Mouse (Mus musculus) hindbrain, embryonic 16.5 days (tissue): ENCODE results near the gene Usp47. TPM values are rescaled to one million over a fixed set of nuclear protein-coding genes. Genes with fewer than 3 reads are reported as not detected.
"Not testable (repeated sequence)": the region's sequence is repeated elsewhere in the genome, so short reads cannot be mapped to it uniquely, and the experiment has no call there.

ENCODE experiments used
- ATAC-seq: fragments of 200-750 bp; cut with Nextera tagmentation; 2 replicates; pipeline ENCODE4 v1.8.0; 2017; ENCODE audit warnings: moderate TSS enrichment, moderate library complexity
- H3K27ac ChIP-seq: fragments of 300-500 bp; sonication (generic); 2 replicates; pipeline ENCODE4 v1.5.1; 2014; ENCODE audit warnings: low read depth, mild to moderate bottlenecking, control low read depth, low read length, moderate library complexity
- H3K27me3 ChIP-seq: fragments of 300-500 bp; sonication (generic); replicated peaks from 2 replicates; pipeline ENCODE4 v1.6.1; 2014; ENCODE audit warnings: low read length; ENCODE audit not compliant: control insufficient read depth, insufficient read depth
- H3K36me3 ChIP-seq: fragments of 300-500 bp; sonication (generic); 2 replicates; pipeline ENCODE4 v1.6.1; 2014; ENCODE audit warnings: mild to moderate bottlenecking, low read length, moderate library complexity, mixed read lengths; ENCODE audit not compliant: control insufficient read depth, insufficient read depth
- H3K4me1 ChIP-seq: fragments of 300-500 bp; sonication (generic); 2 replicates; pipeline ENCODE4 v1.6.1; 2014; ENCODE audit warnings: low read depth, low read length; ENCODE audit not compliant: control insufficient read depth, insufficient read depth
- H3K4me2 ChIP-seq: fragments of 300-500 bp; sonication (generic); 2 replicates; pipeline ENCODE4 v1.6.1; 2014; ENCODE audit warnings: mild to moderate bottlenecking, low read length, control low read depth, moderate library complexity
- H3K4me3 ChIP-seq: fragments of 300-500 bp; sonication (generic); 2 replicates; pipeline ENCODE4 v1.5.1; 2014; ENCODE audit warnings: mild to moderate bottlenecking, low read length, control low read depth, moderate library complexity
- H3K9ac ChIP-seq: fragments of 300-500 bp; sonication (generic); 2 replicates; pipeline ENCODE4 v1.6.1; 2014; ENCODE audit warnings: low read depth, mild to moderate bottlenecking, control low read depth, low read length, moderate library complexity
- H3K9me3 ChIP-seq: fragments of 300-500 bp; sonication (generic); 2 replicates; pipeline ENCODE4 v1.6.1; 2014; ENCODE audit warnings: mild to moderate bottlenecking, low read length, moderate library complexity; ENCODE audit not compliant: control insufficient read depth
- WGBS: fragments of 180-500 bp; shearing (Covaris S2); extraction: QIAGEN DNeasy Blood & Tissue Kit; methylation state at CpG from one replicate; pipeline ENCODE4 v1.1.7; 2014; 5-methylcytosine and 5-hydroxymethylcytosine counted together
- polyA plus RNA-seq: library from polyadenylated mRNA; unstranded; fragments of >200 nt; fragmentation: Nextera tagmentation; extraction: Ambion mirVana; gene quantifications from 2 replicates; pipeline ENCODE4 v1.2.1, GENCODE M21; 2015

Usp47 gene
- polyA plus RNA-seq, 1 experiment from 2014 or later = 53.3 TPM

DNA sequence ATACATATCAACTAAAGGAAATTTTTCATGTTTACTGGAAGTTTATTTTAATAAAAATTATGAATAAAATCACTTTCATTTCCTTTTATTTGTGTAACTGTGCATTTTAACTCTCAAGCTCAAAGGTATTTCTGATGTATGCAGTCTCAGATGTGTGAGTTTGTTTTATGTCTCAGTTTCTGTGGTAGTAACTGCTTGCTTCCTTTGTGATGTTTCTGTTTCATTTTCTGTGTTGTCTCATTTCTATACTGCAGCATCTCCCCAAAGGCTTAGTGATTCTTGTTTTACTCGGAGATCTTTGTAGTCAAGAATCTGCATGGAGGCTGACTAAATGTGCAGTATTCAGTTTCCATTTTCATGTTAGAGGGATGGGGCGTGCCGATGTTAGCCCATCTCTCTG is 30.4 kb downstream of the Usp47 start:
- H3K4me2 ChIP-seq = no peak overlapping the region
- peaks cover 5% of the 10 kb centered on the region for H3K36me3 ChIP-seq
- H3K4me1 ChIP-seq = no peaks in the 10 kb centered on the region
- no peak for ATAC-seq
- no peak overlapping the region for H3K4me3 ChIP-seq
- H3K9me3 ChIP-seq = no peaks in the 10 kb centered on the region
- H3K27me3 ChIP-seq = no peaks in the 10 kb centered on the region
- no peak overlapping the region for H3K9ac ChIP-seq
- 85% methylated on average over 3 of the region's 3 CpGs for WGBS
- H3K27ac ChIP-seq = no peak overlapping the region

- no peak overlapping the region for H3K4me3 ChIP-seq
- H3K9ac ChIP-seq = no peak overlapping the region
- H3K27ac ChIP-seq = no peak overlapping the region
- H3K4me2 ChIP-seq = no peak overlapping the region
- peaks cover 9% of the 10 kb centered on the region for H3K36me3 ChIP-seq
- no peaks in the 10 kb centered on the region for H3K27me3 ChIP-seq
- no peaks in the 10 kb centered on the region for H3K9me3 ChIP-seq
- no peaks in the 10 kb centered on the region for H3K4me1 ChIP-seq
- WGBS = 86% methylated on average over 8 of the region's 8 CpGs
- ATAC-seq = no peak
Observed at GRCm38 (mm10) chr7:112055901-112056625, 32.8 kb downstream of the Usp47 start.

DNA sequence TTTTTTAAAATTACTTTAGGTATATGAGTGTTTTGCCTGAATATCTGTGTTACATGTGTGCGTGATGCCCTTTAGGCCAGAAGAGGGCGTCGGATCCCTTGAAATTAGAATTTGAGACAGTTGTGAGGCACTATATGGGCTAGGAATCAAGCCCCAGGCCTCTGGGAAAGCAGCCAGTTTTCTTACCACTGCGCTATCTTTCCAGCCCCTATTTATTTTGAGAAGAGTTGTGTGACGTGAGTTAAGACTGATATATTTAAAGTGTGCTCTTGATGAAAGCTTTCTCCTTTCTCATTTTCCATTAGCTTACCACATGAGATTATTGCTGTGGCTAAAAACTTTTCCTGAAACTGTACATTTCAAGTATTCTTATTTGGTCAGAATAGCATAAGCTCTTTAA is 51.6 kb downstream of the Usp47 start:
- H3K9ac ChIP-seq = no peak overlapping the region
- ATAC-seq = no peak
- WGBS = 90% methylated on average over 5 of the region's 5 CpGs

DNA sequence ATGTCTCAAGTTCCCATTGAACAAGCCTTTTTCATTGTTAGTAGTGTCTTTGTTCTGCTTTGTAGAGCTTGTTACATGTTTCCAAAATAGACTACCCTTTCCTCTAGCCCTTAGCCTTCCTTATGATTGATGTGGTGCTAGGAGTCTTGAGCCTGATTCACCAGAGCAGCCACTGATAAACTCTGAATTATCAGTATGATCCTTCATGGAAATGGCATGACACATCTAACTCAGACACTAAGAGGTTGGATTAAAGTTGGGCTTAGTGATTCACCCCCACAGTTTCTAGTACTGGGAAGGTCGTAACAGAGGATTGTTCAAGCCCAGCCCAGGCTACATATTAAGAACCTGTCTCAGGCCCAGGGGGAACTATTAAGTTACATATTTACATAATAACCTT is 59.3 kb downstream of the Usp47 start:
- 89% methylated on average over 1 of the region's 1 CpGs for WGBS
- no peaks in the 10 kb centered on the region for H3K4me1 ChIP-seq
- no peak overlapping the region for H3K9ac ChIP-seq
- H3K4me2 ChIP-seq = no peak overlapping the region
- H3K27ac ChIP-seq = no peak overlapping the region
- peaks cover 19% of the 10 kb centered on the region for H3K36me3 ChIP-seq
- no peaks in the 10 kb centered on the region for H3K9me3 ChIP-seq
- H3K4me3 ChIP-seq = no peak overlapping the region
- no peak for ATAC-seq
- H3K27me3 ChIP-seq = no peaks in the 10 kb centered on the region

More for the DNA sequence above, 51.6 kb downstream of the Usp47 start:
- H3K9me3 ChIP-seq = no peaks in the 10 kb centered on the region
- no peak overlapping the region for H3K27ac ChIP-seq
- no peak overlapping the region for H3K4me2 ChIP-seq
- peaks cover 7% of the 10 kb centered on the region; the same call in 1 of the 2 replicates for H3K36me3 ChIP-seq
- H3K4me1 ChIP-seq = no peaks in the 10 kb centered on the region
- no peaks in the 10 kb centered on the region for H3K27me3 ChIP-seq
- no peak overlapping the region for H3K4me3 ChIP-seq

DNA sequence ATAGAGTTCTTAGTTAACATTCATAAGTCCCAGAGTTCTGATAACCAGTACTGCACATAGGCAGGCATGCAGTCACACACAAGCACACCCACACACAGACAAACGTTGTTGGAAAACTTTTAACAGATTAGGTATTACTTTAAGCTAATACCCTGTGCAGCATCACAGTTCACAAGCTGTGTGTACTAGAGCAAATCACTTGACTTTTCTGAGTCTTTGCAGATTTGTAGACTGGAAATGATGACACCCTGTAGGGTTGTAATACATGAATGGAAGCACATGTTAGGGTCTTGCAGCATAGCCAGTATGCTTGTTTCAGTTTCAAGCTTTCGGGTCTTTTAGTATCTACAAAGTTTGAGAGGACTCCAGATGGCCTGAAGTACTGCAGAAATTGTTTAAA is 60.9 kb downstream of the Usp47 start:
- no peaks in the 10 kb centered on the region for H3K27me3 ChIP-seq
- H3K4me3 ChIP-seq = no peak overlapping the region
- ATAC-seq = no peak
- peaks cover 19% of the 10 kb centered on the region for H3K36me3 ChIP-seq
- WGBS = 97% methylated on average over 2 of the region's 2 CpGs
- no peak overlapping the region for H3K27ac ChIP-seq
- no peaks in the 10 kb centered on the region for H3K4me1 ChIP-seq
- H3K9ac ChIP-seq = no peak overlapping the region
- no peaks in the 10 kb centered on the region for H3K9me3 ChIP-seq
- no peak overlapping the region for H3K4me2 ChIP-seq

- H3K4me1 ChIP-seq = no peaks in the 10 kb centered on the region
- peaks cover 16% of the 10 kb centered on the region for H3K36me3 ChIP-seq
- H3K4me3 ChIP-seq = no peak overlapping the region
- peak; percentile 56 for ATAC-seq
- H3K27me3 ChIP-seq = no peaks in the 10 kb centered on the region
- H3K4me2 ChIP-seq = no peak overlapping the region
- no peak overlapping the region for H3K27ac ChIP-seq
- WGBS = 37% methylated on average over 4 of the region's 4 CpGs
- H3K9ac ChIP-seq = no peak overlapping the region
- no peaks in the 10 kb centered on the region for H3K9me3 ChIP-seq
Observed at GRCm38 (mm10) chr7:112085062-112085461, 61.8 kb downstream of the Usp47 start.

GRCm38 (mm10) chr7:112086186-112086585 is 62.9 kb downstream of the Usp47 start:
- Histone ChIP-seq H3K9ac (no peak overlapping the region), H3K4me3 (no peak overlapping the region), H3K27ac (no peak overlapping the region), H3K36me3 (peaks cover 21% of the 10 kb centered on the region), H3K4me1 (no peaks in the 10 kb centered on the region), H3K27me3 (no peaks in the 10 kb centered on the region), H3K9me3 (no peaks in the 10 kb centered on the region), H3K4me2 (no peak overlapping the region)
- ATAC-seq = no peak
- 97% methylated on average over 2 of the region's 2 CpGs for WGBS

DNA sequence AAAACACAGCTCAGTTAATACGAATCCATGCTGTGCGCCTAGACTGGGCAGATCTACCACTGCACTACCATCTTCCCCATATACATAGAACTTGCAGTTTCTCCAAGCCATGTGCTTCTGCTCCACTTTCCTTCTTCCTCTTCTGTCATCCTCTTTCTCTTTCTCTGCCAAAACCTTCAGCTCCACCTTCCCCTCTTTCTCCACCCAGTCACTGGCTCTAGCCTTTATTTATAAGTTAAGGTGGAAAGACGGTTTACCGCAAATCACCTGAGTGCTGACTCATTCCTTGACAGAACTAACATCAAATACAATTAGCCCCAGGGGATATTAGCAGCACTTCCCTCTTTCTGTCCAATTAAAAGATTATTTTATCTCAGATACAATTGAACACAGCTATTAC is 71.6 kb downstream of the Usp47 start:
- not testable (repeated sequence) for H3K9me3 ChIP-seq, H3K27me3 ChIP-seq, H3K4me1 ChIP-seq, H3K27ac ChIP-seq, ATAC-seq, H3K4me2 ChIP-seq, H3K9ac ChIP-seq, H3K4me3 ChIP-seq
- peaks cover 31% of the 10 kb centered on the region for H3K36me3 ChIP-seq
- WGBS = 94% methylated on average over 4 of the region's 4 CpGs

GRCm38 (mm10) chr7:112100887-112101286 is 77.6 kb downstream of the Usp47 start:
- no peak overlapping the region for H3K4me3 ChIP-seq
- no peaks in the 10 kb centered on the region for H3K27me3 ChIP-seq
- WGBS = 97% methylated on average over 2 of the region's 2 CpGs
- H3K27ac ChIP-seq = no peak overlapping the region
- peaks cover 26% of the 10 kb centered on the region for H3K36me3 ChIP-seq
- no peak for ATAC-seq
- no peak overlapping the region for H3K4me2 ChIP-seq
- H3K9ac ChIP-seq = no peak overlapping the region
- H3K9me3 ChIP-seq = no peaks in the 10 kb centered on the region
- no peaks in the 10 kb centered on the region for H3K4me1 ChIP-seq
